Mouse (Mus musculus) neural tube, postnatal 0 days (tissue): ENCODE measurements around the gene Calml4. TPM values are rescaled to one million over a fixed set of nuclear protein-coding genes. Genes with fewer than 3 reads are reported as not detected.

Experiments used
- polyA plus RNA-seq: library from polyadenylated mRNA; unstranded; fragments of >200 nt; fragmentation: Nextera tagmentation; extraction: Ambion mirVana; gene quantifications from 2 replicates; pipeline ENCODE4 v1.2.1, GENCODE M21; 2015

The Calml4 gene
- polyA plus RNA-seq = 9.7 and 11.9 TPM in 2 replicates

GRCm38 (mm10) chr9:62857719-62858261 lies at the start of gene Calml4:
TSS of gene Calml4 (plus strand) at chr9:62858080.

GRCm38 (mm10) chr9:62811516-62812121 lies 46.3 kb upstream of the Calml4 start, which contains the start of gene Fem1b:
TSS of gene Fem1b (minus strand) at chr9:62811934.

GRCm38 (mm10) chr9:62838506-62839171 lies 19.2 kb upstream of the Calml4 start, which contains the start of gene Cln6:
TSS of gene Cln6 (plus strand) at chr9:62838785.

Other genes starting within 250 kb of the Calml4 start
- 0.48 and 0.52 TPM in 2 replicates for gene Itga11, start 180.3 kb upstream of the Calml4 start, polyA plus RNA-seq
- gene Fem1b, start 46.1 kb upstream of the Calml4 start, polyA plus RNA-seq = 27.8 and 32.7 TPM in 2 replicates
- gene Cln6, start 19.3 kb upstream of the Calml4 start, polyA plus RNA-seq = 8.6 and 9.4 TPM in 2 replicates
- gene Pias1, start 129.8 kb downstream of the Calml4 start, polyA plus RNA-seq = 44.5 and 47.9 TPM in 2 replicates